Mouse (Mus musculus) ES-Bruce4 (cell line): ENCODE measurements around the gene Rps26. TPM values are rescaled to one million over a fixed set of nuclear protein-coding genes. Genes with fewer than 3 reads are reported as not detected.

Experiments
- H3K27ac ChIP-seq: 2 replicates; pipeline ENCODE4 v1.5.1; 2012; ENCODE audit warnings: low read length, inconsistent platforms; ENCODE audit not compliant: insufficient read depth
- H3K27me3 ChIP-seq: 2 replicates; pipeline ENCODE4 v1.6.1; 2012; ENCODE audit warnings: mild to moderate bottlenecking, low read length, inconsistent platforms; ENCODE audit not compliant: control insufficient read depth, poor library complexity, insufficient read depth, severe bottlenecking
- H3K36me3 ChIP-seq: 2 replicates; pipeline ENCODE4 v1.6.1; 2012; ENCODE audit warnings: inconsistent platforms, mild to moderate bottlenecking, low read length, moderate library complexity; ENCODE audit not compliant: control insufficient read depth, poor library complexity, insufficient read depth, severe bottlenecking
- H3K4me1 ChIP-seq: one replicate; pipeline ENCODE4 v1.8.1; 2011; ENCODE audit warnings: low read length; ENCODE audit not compliant: control insufficient read depth, insufficient read depth
- H3K4me3 ChIP-seq: 2 replicates; pipeline ENCODE4 v1.5.1; 2011; ENCODE audit warnings: low read depth, mild to moderate bottlenecking, low read length
- H3K9ac ChIP-seq: 2 replicates; pipeline ENCODE4 v1.6.1; 2012; ENCODE audit warnings: low read depth, mild to moderate bottlenecking, inconsistent platforms; ENCODE audit not compliant: poor library complexity, severe bottlenecking
- H3K9me3 ChIP-seq: replicated peaks from 2 replicates; pipeline ENCODE4 v1.6.1; 2012; ENCODE audit warnings: mild to moderate bottlenecking, low read length, inconsistent platforms; ENCODE audit not compliant: control insufficient read depth, poor library complexity, insufficient read depth, severe bottlenecking
- CTCF ChIP-seq: IDR thresholded peaks from one replicate; pipeline ENCODE4 v1.8.1; 2011; ENCODE audit warnings: low read depth, low read length
- EP300 ChIP-seq: IDR thresholded peaks from 2 replicates; pipeline ENCODE4 v1.6.1; 2011; ENCODE audit warnings: low read depth, low read length; ENCODE audit not compliant: insufficient read depth
- POLR2A ChIP-seq: IDR thresholded peaks from one replicate; pipeline ENCODE4 v1.8.1; 2011; ENCODE audit warnings: low read length; ENCODE audit not compliant: insufficient read depth
- polyA plus RNA-seq: library from polyadenylated mRNA; stranded (reverse); fragments of >200 nt; gene quantifications from 2 replicates; pipeline ENCODE4 v1.2.4, GENCODE M21; 2011; ENCODE audit warnings: low read depth; ENCODE audit not compliant: missing spikeins, insufficient read depth, insufficient read length

Rps26 gene
- polyA plus RNA-seq, 1 experiment = 1,959 TPM

- H3K36me3 ChIP-seq = no peaks in the 10 kb centered on the region
- H3K27me3 ChIP-seq = no peaks in the 10 kb centered on the region
- no peak overlapping the region for H3K4me3 ChIP-seq
- TF ChIP-seq POLR2A (no peak), EP300 (no peak), CTCF (no peak)
- H3K9me3 ChIP-seq = no peaks in the 10 kb centered on the region
- no peak overlapping the region for H3K27ac ChIP-seq
- H3K4me1 ChIP-seq = no peaks in the 10 kb centered on the region
- no peak overlapping the region for H3K9ac ChIP-seq
These were observed 39.3 kb upstream of the Rps26 start for GRCm38 (mm10) chr10:128665806-128666205.

GRCm38 (mm10) chr10:128665307-128665706 is 38.8 kb upstream of the Rps26 start:
- Histone ChIP-seq H3K4me3 (no peak overlapping the region), H3K27ac (no peak overlapping the region), H3K27me3 (no peaks in the 10 kb centered on the region), H3K9ac (no peak overlapping the region), H3K4me1 (no peaks in the 10 kb centered on the region), H3K36me3 (no peaks in the 10 kb centered on the region), H3K9me3 (no peaks in the 10 kb centered on the region)
- TF ChIP-seq EP300 (no peak), CTCF (no peak), POLR2A (no peak)

- H3K4me3 ChIP-seq = no peak overlapping the region
- H3K9ac ChIP-seq = no peak overlapping the region
- TF ChIP-seq POLR2A = no peak
- TF ChIP-seq EP300 = no peak
- no peak for TF ChIP-seq CTCF
- H3K27ac ChIP-seq = no peak overlapping the region
- no peaks in the 10 kb centered on the region for H3K4me1 ChIP-seq
- no peaks in the 10 kb centered on the region for H3K9me3 ChIP-seq
- H3K27me3 ChIP-seq = no peaks in the 10 kb centered on the region
- H3K36me3 ChIP-seq = no peaks in the 10 kb centered on the region
These were observed 38.3 kb upstream of the Rps26 start for GRCm38 (mm10) chr10:128664808-128665207.

GRCm38 (mm10) chr10:128663441-128664220 is 37.1 kb upstream of the Rps26 start:
- Histone ChIP-seq H3K9ac (no peak overlapping the region), H3K27ac (no peak overlapping the region), H3K9me3 (no peaks in the 10 kb centered on the region), H3K4me1 (no peaks in the 10 kb centered on the region), H3K27me3 (no peaks in the 10 kb centered on the region), H3K36me3 (no peaks in the 10 kb centered on the region), H3K4me3 (no peak overlapping the region)
- TF ChIP-seq EP300 (no peak), CTCF (no peak), POLR2A (no peak)

- TF ChIP-seq CTCF (no peak), POLR2A (no peak), EP300 (no peak)
- Histone ChIP-seq H3K27ac (no peak overlapping the region), H3K4me1 (peaks cover 3% of the 10 kb centered on the region), H3K9me3 (no peaks in the 10 kb centered on the region), H3K9ac (no peak overlapping the region), H3K36me3 (no peaks in the 10 kb centered on the region), H3K27me3 (no peaks in the 10 kb centered on the region), H3K4me3 (no peak overlapping the region)
These were observed 35.9 kb upstream of the Rps26 start for GRCm38 (mm10) chr10:128662465-128662864.

GRCm38 (mm10) chr10:128659490-128659889 is 32.9 kb upstream of the Rps26 start:
- no peak overlapping the region for H3K27ac ChIP-seq
- H3K36me3 ChIP-seq = no peaks in the 10 kb centered on the region
- no peak overlapping the region for H3K4me3 ChIP-seq
- TF ChIP-seq CTCF (no peak), POLR2A (no peak), EP300 (no peak)
- no peak overlapping the region for H3K9ac ChIP-seq
- no peaks in the 10 kb centered on the region for H3K27me3 ChIP-seq
- H3K9me3 ChIP-seq = no peaks in the 10 kb centered on the region
- peaks cover 3% of the 10 kb centered on the region for H3K4me1 ChIP-seq
